Mouse (Mus musculus): ENCODE measurements around the gene Bicc1. TPM values are rescaled to one million over a fixed set of nuclear protein-coding genes. Genes with fewer than 3 reads are reported as not detected.
"Not testable (repeated sequence)": the region's sequence is repeated elsewhere in the genome, so short reads cannot be mapped to it uniquely, and the experiment has no call there.

Gene Bicc1
- total RNA-seq, 2 experiments from 2014 or later = 7.9 to 9.7 TPM

- Histone ChIP-seq H3K4me3 (no peak overlapping the region), H3K27ac (peak overlapping the region; percentile 64)
- DNase-seq = no peak
- intact Hi-C loops (cut with DNase I) = no loop called here
- TF ChIP-seq CTCF (IDR thresholded peaks at IDR 0.05) = no peak
Measured at GRCm38 (mm10) chr10:70983036-70983670, 176.3 kb downstream of the Bicc1 start.

GRCm38 (mm10) chr10:70982156-70982555 is 177.3 kb downstream of the Bicc1 start:
- DNase-seq = peak; percentile 51
- no peak for TF ChIP-seq CTCF (IDR thresholded peaks at IDR 0.05)
- Histone ChIP-seq H3K4me3 (no peak overlapping the region), H3K27ac (peak overlapping the region; percentile 64)
- intact Hi-C loops (cut with DNase I) = no loop called here

- DNase-seq = no peak
- intact Hi-C loops (cut with DNase I) = no loop called here
- Histone ChIP-seq H3K4me3 (no peak overlapping the region), H3K27ac (no peak overlapping the region)
- no peak for TF ChIP-seq CTCF (IDR thresholded peaks at IDR 0.05)
Measured at GRCm38 (mm10) chr10:70979657-70980056, 179.8 kb downstream of the Bicc1 start.

- H3K27ac ChIP-seq = peak overlapping the region; percentile 53
- DNase-seq = no peak
- H3K4me3 ChIP-seq = no peak overlapping the region
- TF ChIP-seq CTCF (IDR thresholded peaks at IDR 0.05) = no peak
- intact Hi-C loops (cut with DNase I) = no loop called here
Measured at GRCm38 (mm10) chr10:70977141-70977540, 182.4 kb downstream of the Bicc1 start.

- Histone ChIP-seq H3K27ac (peak overlapping the region; percentile 53), H3K4me3 (no peak overlapping the region)
- intact Hi-C loops (cut with DNase I) = no loop called here
- no peak for TF ChIP-seq CTCF (IDR thresholded peaks at IDR 0.05)
- no peak for DNase-seq
Measured at GRCm38 (mm10) chr10:70976633-70977032, 182.9 kb downstream of the Bicc1 start.

- intact Hi-C loops (cut with DNase I) = no loop called here
- TF ChIP-seq CTCF (IDR thresholded peaks at IDR 0.05) = no peak
- H3K27ac ChIP-seq = peak overlapping the region; percentile 28; the same call in 1 of the 2 replicates
- H3K4me3 ChIP-seq = no peak overlapping the region
- no peak for DNase-seq
Measured at GRCm38 (mm10) chr10:70971156-70971555, 188.3 kb downstream of the Bicc1 start.

GRCm38 (mm10) chr10:70968848-70969683 is 190.4 kb downstream of the Bicc1 start:
- Histone ChIP-seq H3K4me3 (no peak overlapping the region), H3K27ac (peak overlapping the region; percentile 67)
- peak; percentile 53 for DNase-seq
- 0 out of 2 replicates have a peak, but pooled peaks have one; percentile 3 for TF ChIP-seq CTCF (IDR thresholded peaks at IDR 0.05)
- intact Hi-C loops (cut with DNase I) = loop anchor here (5.0 kb wide), 1 partner anchor 248 kb away; no protein-coding TSS in a partner anchor

GRCm38 (mm10) chr10:70966642-70967345 is 192.7 kb downstream of the Bicc1 start:
- Histone ChIP-seq H3K4me3 (peak overlapping the region; percentile 2), H3K27ac (peak overlapping the region; percentile 68)
- intact Hi-C loops (cut with DNase I) = loop anchor here (5.0 kb wide), 1 partner anchor 251 kb away; no protein-coding TSS in a partner anchor
- DNase-seq = peak; percentile 77
- TF ChIP-seq CTCF (IDR thresholded peaks at IDR 0.05) = no peak; the same call in 1 of the 2 replicates

- no peak for DNase-seq
- intact Hi-C loops (cut with DNase I) = loop anchor here (5.0 kb wide), 2 partner anchors 253 to 647 kb away; no protein-coding TSS in a partner anchor
- no peak overlapping the region for H3K27ac ChIP-seq
- no peak overlapping the region for H3K4me3 ChIP-seq
- no peak for TF ChIP-seq CTCF (IDR thresholded peaks at IDR 0.05)
Measured at GRCm38 (mm10) chr10:70964706-70965105, 194.8 kb downstream of the Bicc1 start.

- TF ChIP-seq CTCF (IDR thresholded peaks at IDR 0.05) = peak; percentile 77
- H3K4me3 ChIP-seq = no peak overlapping the region
- H3K27ac ChIP-seq = no peak overlapping the region; the same call in 1 of the 2 replicates
- intact Hi-C loops (cut with DNase I) = loop anchor here (5.0 kb wide), 1 partner anchor 646 kb away; no protein-coding TSS in a partner anchor
- DNase-seq = no peak
Measured at GRCm38 (mm10) chr10:70963599-70964193, 195.8 kb downstream of the Bicc1 start.

GRCm38 (mm10) chr10:70961641-70962040 is 197.9 kb downstream of the Bicc1 start:
- Histone ChIP-seq H3K27ac (no peak overlapping the region), H3K4me3 (no peak overlapping the region)
- TF ChIP-seq CTCF (IDR thresholded peaks at IDR 0.05) = no peak
- no peak for DNase-seq
- intact Hi-C loops (cut with DNase I) = loop anchor here (5.0 kb wide), 1 partner anchor 644 kb away; no protein-coding TSS in a partner anchor

GRCm38 (mm10) chr10:70960396-70960795 is 199.1 kb downstream of the Bicc1 start:
- H3K4me3 ChIP-seq, H3K27ac ChIP-seq, DNase-seq: not testable (repeated sequence)
- intact Hi-C loops (cut with DNase I) = loop anchor here (5.0 kb wide), 1 partner anchor 643 kb away; no protein-coding TSS in a partner anchor
